Mouse (Mus musculus) myocyte (in vitro differentiated cells): ENCODE results near the gene Rxra. TPM values are rescaled to one million over a fixed set of nuclear protein-coding genes. Genes with fewer than 3 reads are reported as not detected.
A peak's percentile ranks its signal among the peaks of the same experiment; 100 is the strongest.

ENCODE experiments used
- H3K27me3 ChIP-seq: one replicate; pipeline ENCODE4 v1.6.1; 2011; ENCODE audit not compliant: control insufficient read depth, insufficient read depth, insufficient read length
- H3K36me3 ChIP-seq: one replicate; pipeline ENCODE4 v1.6.1; 2011; ENCODE audit not compliant: control insufficient read depth, insufficient read depth
- H3K4me2 ChIP-seq: one replicate; pipeline ENCODE4 v1.6.1; 2011; ENCODE audit warnings: low read depth, control low read depth
- H3K4me3 ChIP-seq: one replicate; pipeline ENCODE4 v1.5.1; 2011; ENCODE audit warnings: mild to moderate bottlenecking, control low read depth, moderate library complexity
- H3K79me2 ChIP-seq: one replicate; pipeline ENCODE4 v1.6.1; 2011; ENCODE audit not compliant: control insufficient read depth, insufficient read depth
- H3ac ChIP-seq: one replicate; pipeline ENCODE4 v1.6.1; 2011; ENCODE audit not compliant: control insufficient read depth, insufficient read length
- CEBPB ChIP-seq: IDR thresholded peaks from 2 replicates; pipeline ENCODE4 v1.6.1; 2011; ENCODE audit warnings: mild to moderate bottlenecking, moderate library complexity; ENCODE audit not compliant: poor library complexity, insufficient read depth, severe bottlenecking
- E2F4 ChIP-seq: IDR thresholded peaks from one replicate; pipeline ENCODE4 v1.6.1; 2011; ENCODE audit warnings: mild to moderate bottlenecking, control low read depth, moderate library complexity; ENCODE audit not compliant: insufficient read depth
- MAX ChIP-seq: IDR thresholded peaks from one replicate; pipeline ENCODE4 v1.6.1; 2011; ENCODE audit warnings: low read depth, mild to moderate bottlenecking, control low read depth
- MYOD1 ChIP-seq, 3 experiments: IDR thresholded peaks; one replicate each; pipeline ENCODE4 v1.6.1; 2011; ENCODE audit warnings: control low read depth in 2 of 3, low read depth in 2 of 3, mild to moderate bottlenecking in 2 of 3, moderate library complexity in 1 of 3; ENCODE audit not compliant: insufficient read length in 2 of 3, control insufficient read depth in 1 of 3
- MYOG ChIP-seq, 3 experiments: IDR thresholded peaks; one replicate each; pipeline ENCODE4 v1.6.1; 2011; ENCODE audit warnings: control low read depth in 2 of 3, low read depth in 2 of 3, mild to moderate bottlenecking in 2 of 3; ENCODE audit not compliant: insufficient read length in 2 of 3, control insufficient read depth in 1 of 3, insufficient read depth in 1 of 3
- POLR2A ChIP-seq: IDR thresholded peaks from one replicate; pipeline ENCODE4 v1.6.1; 2011; ENCODE audit warnings: low read depth, mild to moderate bottlenecking, control low read depth, moderate library complexity; ENCODE audit not compliant: insufficient read length
- POLR2AphosphoS2 ChIP-seq: IDR thresholded peaks from one replicate; pipeline ENCODE4 v1.6.1; 2011; ENCODE audit warnings: low read depth, control low read depth; ENCODE audit not compliant: insufficient read length
- REST ChIP-seq: IDR thresholded peaks from one replicate; pipeline ENCODE4 v1.6.1; 2011; ENCODE audit warnings: mild to moderate bottlenecking, control low read depth, moderate library complexity; ENCODE audit not compliant: insufficient read depth, insufficient read length
- SRF ChIP-seq: IDR thresholded peaks from one replicate; pipeline ENCODE4 v1.6.1; 2011; ENCODE audit warnings: low read depth; ENCODE audit not compliant: control insufficient read depth, insufficient read length
- TCF12 ChIP-seq: IDR thresholded peaks from one replicate; pipeline ENCODE4 v1.6.1; 2011; ENCODE audit warnings: mild to moderate bottlenecking, control low read depth; ENCODE audit not compliant: poor library complexity, insufficient read depth, severe bottlenecking
- TCF3 ChIP-seq: IDR thresholded peaks from one replicate; pipeline ENCODE4 v1.6.1; 2011; ENCODE audit warnings: low read depth, control low read depth; ENCODE audit not compliant: insufficient read length
- USF1 ChIP-seq: IDR thresholded peaks from one replicate; pipeline ENCODE4 v1.6.1; 2011; ENCODE audit warnings: low read depth, mild to moderate bottlenecking, control low read depth, moderate library complexity
- polyA plus RNA-seq: library from polyadenylated mRNA; unstranded; fragments of >200 nt; fragmentation: generic; extraction: Trizol; gene quantifications from one replicate; pipeline ENCODE4 v1.2.1, GENCODE M21; 2012; ENCODE audit warnings: missing spikeins

Rxra gene
- polyA plus RNA-seq, 1 experiment, result 22.0 TPM

DNA sequence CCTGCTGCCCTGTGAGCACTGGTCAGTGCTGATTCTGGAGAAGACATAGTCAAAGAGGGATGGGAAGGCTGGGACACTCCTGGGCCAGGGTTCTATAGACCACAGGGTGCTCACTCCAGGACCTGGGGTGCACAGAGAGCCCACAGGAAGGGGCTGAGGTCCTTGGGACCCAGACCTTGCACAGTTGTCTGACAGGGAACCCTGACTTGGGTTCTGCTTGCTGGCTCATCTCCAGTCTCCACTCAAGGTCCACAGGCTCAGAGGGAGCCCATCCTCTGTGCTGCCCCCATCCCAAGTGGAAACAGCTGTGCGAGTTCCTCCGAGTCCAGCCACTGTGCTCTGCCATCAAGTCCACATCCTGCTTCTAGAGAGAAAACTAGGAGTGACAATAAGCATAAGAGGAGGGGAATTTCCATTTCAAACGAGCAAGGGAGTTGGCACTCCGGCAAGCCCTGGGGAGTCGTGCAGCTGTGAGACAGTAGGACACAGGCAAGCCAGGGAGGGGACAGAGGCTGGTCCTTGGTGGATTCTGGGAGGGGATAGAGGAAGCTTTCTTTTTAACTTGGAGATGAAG is 31.6 kb upstream of the Rxra start:
- TF ChIP-seq E2F4, result no peak
- TF ChIP-seq MYOD1 (IDR thresholded peaks at IDR 0.05; ENCODE audit: control insufficient read depth in 1 of 3, insufficient read length in 2 of 3, low read depth in 2 of 3), result no peak
- no peak for TF ChIP-seq SRF
- no peak for TF ChIP-seq MYOG (IDR thresholded peaks at IDR 0.05; ENCODE audit: control insufficient read depth in 1 of 3, insufficient read depth in 1 of 3, insufficient read length in 2 of 3, low read depth in 2 of 3)
- no peak for TF ChIP-seq USF1
- no peak for TF ChIP-seq POLR2A
- TF ChIP-seq REST, result no peak
- no peak for TF ChIP-seq TCF12
- no peak for TF ChIP-seq POLR2AphosphoS2
- TF ChIP-seq TCF3, result no peak
- TF ChIP-seq MAX, result no peak
- TF ChIP-seq CEBPB, result no peak
- H3K4me3 ChIP-seq, result no peak overlapping the region
- H3K27me3 ChIP-seq, result peaks cover 49% of the 10 kb centered on the region
- H3ac ChIP-seq, result no peak overlapping the region
- no peak overlapping the region for H3K4me2 ChIP-seq
- H3K79me2 ChIP-seq, result no peaks in the 10 kb centered on the region
- no peaks in the 10 kb centered on the region for H3K36me3 ChIP-seq

DNA sequence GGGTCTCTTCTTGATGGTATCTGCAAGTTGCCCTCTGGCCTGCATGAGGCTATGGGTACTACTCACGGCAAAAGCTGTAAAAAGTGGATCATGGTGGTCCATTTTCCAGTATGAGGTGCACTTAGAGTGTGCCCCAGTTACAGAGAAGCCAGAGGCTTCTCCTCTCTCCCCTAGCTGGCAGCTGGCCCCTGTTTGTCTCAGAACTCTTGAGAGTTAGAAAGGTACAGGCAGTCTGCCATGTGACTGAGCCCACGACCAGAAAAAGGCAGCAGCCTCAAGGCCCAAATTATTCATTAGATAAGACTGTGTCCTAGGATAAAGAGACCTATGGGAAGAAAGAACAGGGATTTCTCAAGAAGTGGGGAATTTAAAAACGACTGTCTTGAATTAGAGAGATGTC is 30.8 kb upstream of the Rxra start:
- Histone ChIP-seq H3K79me2 (no peaks in the 10 kb centered on the region), H3K27me3 (peaks cover 47% of the 10 kb centered on the region), H3K4me2 (no peak overlapping the region), H3K4me3 (no peak overlapping the region), H3K36me3 (no peaks in the 10 kb centered on the region), H3ac (no peak overlapping the region)
- TF ChIP-seq TCF3, result no peak
- no peak for TF ChIP-seq SRF
- no peak for TF ChIP-seq POLR2A
- no peak for TF ChIP-seq E2F4
- no peak for TF ChIP-seq TCF12
- no peak for TF ChIP-seq CEBPB
- TF ChIP-seq POLR2AphosphoS2, result no peak
- no peak for TF ChIP-seq MYOD1 (IDR thresholded peaks at IDR 0.05; ENCODE audit: control insufficient read depth in 1 of 3, insufficient read length in 2 of 3, low read depth in 2 of 3)
- TF ChIP-seq USF1, result no peak
- TF ChIP-seq MAX, result no peak
- no peak for TF ChIP-seq REST
- TF ChIP-seq MYOG (IDR thresholded peaks at IDR 0.05; ENCODE audit: control insufficient read depth in 1 of 3, insufficient read depth in 1 of 3, insufficient read length in 2 of 3, low read depth in 2 of 3), result no peak

DNA sequence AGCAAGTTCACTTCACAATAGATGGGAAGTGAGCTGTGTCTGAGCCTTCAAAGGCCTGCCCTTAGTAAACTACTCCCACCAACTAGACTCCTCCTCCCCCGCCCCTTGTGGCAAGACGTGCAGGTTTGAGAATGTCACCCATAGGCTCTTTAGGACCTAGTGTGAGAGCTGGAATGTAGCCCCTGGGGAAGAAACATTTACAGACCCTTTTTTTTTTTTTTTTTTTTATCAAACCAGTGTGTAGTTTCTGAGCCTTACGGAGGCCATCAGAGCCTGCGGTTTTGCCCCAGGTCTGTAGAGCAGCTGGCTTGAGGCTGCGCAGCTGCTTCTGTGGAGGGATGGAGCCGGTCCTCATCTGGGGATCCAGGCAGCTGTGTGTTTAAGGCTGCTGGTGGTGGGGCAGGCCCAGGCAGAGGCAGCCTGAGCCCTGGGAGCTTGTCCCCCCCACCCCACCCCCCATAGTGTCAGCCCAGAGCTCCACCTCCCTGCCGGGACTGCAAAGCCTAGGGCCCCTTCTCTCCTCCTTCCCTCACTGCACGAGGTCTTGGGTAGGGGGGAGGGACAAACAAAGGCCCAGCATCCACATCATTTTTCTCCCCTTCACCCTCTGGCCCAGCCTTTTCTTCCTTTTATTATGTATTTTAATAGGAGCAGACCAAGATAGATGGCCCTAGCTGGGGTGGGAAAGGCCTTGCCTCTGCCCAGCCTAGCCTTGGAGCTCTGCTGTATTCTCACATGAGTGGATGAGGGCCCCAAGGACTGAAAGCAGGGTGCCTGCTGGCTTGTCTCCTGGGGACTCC is 26.2 kb upstream of the Rxra start:
- Histone ChIP-seq H3K27me3 (peaks cover 11% of the 10 kb centered on the region), H3ac (no peak overlapping the region), H3K4me3 (no peak overlapping the region), H3K79me2 (no peaks in the 10 kb centered on the region), H3K36me3 (no peaks in the 10 kb centered on the region), H3K4me2 (no peak overlapping the region)
- no peak for TF ChIP-seq MAX
- TF ChIP-seq CEBPB, result no peak
- TF ChIP-seq TCF12, result no peak

DNA sequence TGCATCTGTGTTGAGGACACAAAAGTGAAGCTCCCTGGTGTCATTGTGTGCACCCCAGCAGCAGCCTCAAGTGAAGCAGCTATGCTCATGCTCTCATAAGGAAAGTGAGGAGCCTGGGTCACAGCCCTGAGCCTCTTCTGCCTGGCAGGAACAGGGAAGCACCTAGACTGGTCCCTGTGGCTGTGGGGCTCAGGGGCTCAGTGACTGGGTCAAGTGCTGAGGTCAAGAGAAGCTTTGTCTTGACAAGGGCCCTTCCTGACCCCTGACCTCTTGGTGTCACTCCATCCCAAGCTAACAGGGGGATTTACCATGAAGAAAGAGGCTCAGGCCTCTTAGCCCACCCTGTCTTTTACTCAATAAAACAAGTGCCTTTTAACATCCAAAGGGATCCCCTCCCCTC is 25.2 kb upstream of the Rxra start:
- Histone ChIP-seq H3K36me3 (no peaks in the 10 kb centered on the region), H3K27me3 (peaks cover 5% of the 10 kb centered on the region), H3K4me2 (no peak overlapping the region), H3K4me3 (no peak overlapping the region), H3K79me2 (no peaks in the 10 kb centered on the region), H3ac (no peak overlapping the region)
- TF ChIP-seq MYOD1 (IDR thresholded peaks at IDR 0.05; ENCODE audit: control insufficient read depth in 1 of 3, insufficient read length in 2 of 3, low read depth in 2 of 3) (no peak), MAX (no peak), TCF12 (no peak), SRF (no peak)

DNA sequence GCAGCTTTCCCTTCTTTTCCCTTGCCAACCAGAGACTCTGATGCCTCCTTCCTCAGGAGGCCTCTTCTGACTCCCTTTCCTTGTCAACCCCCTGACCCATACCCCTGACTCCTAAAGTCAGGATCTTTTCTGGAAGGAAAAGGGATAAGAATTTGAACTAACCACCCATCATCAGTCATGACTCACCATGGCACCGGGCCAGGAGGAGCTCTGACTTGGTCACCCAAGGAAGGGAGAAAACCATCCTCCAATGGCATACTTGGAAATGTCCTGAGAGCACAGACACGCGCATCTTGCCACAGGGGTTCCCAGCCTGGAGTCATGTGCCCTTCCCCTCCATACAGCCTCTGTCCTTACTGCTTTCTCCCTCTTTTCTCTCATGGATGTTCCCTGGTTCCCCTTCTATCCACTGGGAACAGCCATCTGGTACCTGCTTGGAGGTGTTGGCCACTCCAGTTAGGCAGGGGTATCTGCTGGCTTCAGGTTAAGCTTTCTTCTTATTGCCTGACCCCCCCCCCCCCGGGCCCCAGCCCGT is 22.7 kb upstream of the Rxra start:
- Histone ChIP-seq H3K36me3 (no peaks in the 10 kb centered on the region), H3K4me3 (no peak overlapping the region), H3K79me2 (no peaks in the 10 kb centered on the region), H3K4me2 (peak overlapping the region; percentile 38), H3K27me3 (peaks cover 7% of the 10 kb centered on the region), H3ac (no peak overlapping the region)
- TF ChIP-seq POLR2A (no peak), REST (no peak), MYOG (IDR thresholded peaks at IDR 0.05; ENCODE audit: control insufficient read depth in 1 of 3, insufficient read depth in 1 of 3, insufficient read length in 2 of 3, low read depth in 2 of 3) (no peak), E2F4 (no peak), CEBPB (no peak), MAX (no peak), POLR2AphosphoS2 (no peak), MYOD1 (IDR thresholded peaks at IDR 0.05; ENCODE audit: control insufficient read depth in 1 of 3, insufficient read length in 2 of 3, low read depth in 2 of 3) (no peak), SRF (no peak), TCF12 (no peak)
